Mouse (Mus musculus): ENCODE data around the gene Iqcf5. TPM values are rescaled to one million over a fixed set of nuclear protein-coding genes. Genes with fewer than 3 reads are reported as not detected.
"Not testable (repeated sequence)": the region's sequence is repeated elsewhere in the genome, so short reads cannot be mapped to it uniquely, and the experiment has no call there.

Iqcf5 gene
- polyA plus RNA-seq, 1 experiment, result not detected

- H3K27ac ChIP-seq (ENCODE audit: insufficient read depth, low read length), result no peak overlapping the region
- H3K4me1 ChIP-seq (ENCODE audit: control insufficient read depth, insufficient read depth, low read length), result 0 out of 2 replicates have a peak, but pooled peaks cover 3% of the 10 kb centered on the region
- H3K4me3 ChIP-seq (ENCODE audit: insufficient read depth, low read length), result peak overlapping the region; percentile 99
- TF ChIP-seq CTCF (IDR thresholded peaks at IDR 0.05; ENCODE audit: borderline replicate concordance, insufficient read depth, low read length) (no peak), POLR2A (IDR thresholded peaks at IDR 0.05; ENCODE audit: low read depth, low read length) (no peak)
Observed at GRCm38 (mm10) chr9:106478101-106478500, 36.3 kb upstream of the Iqcf5 start.

GRCm38 (mm10) chr9:106480541-106480940, 33.8 kb upstream of the Iqcf5 start:
- 0 out of 2 replicates have a peak, but pooled peaks cover 3% of the 10 kb centered on the region for H3K4me1 ChIP-seq (ENCODE audit: control insufficient read depth, insufficient read depth, low read length)
- TF ChIP-seq POLR2A (IDR thresholded peaks at IDR 0.05; ENCODE audit: low read depth, low read length) (no peak), CTCF (IDR thresholded peaks at IDR 0.05; ENCODE audit: borderline replicate concordance, insufficient read depth, low read length) (no peak)
- H3K4me3 ChIP-seq (ENCODE audit: insufficient read depth, low read length), result no peak overlapping the region
- H3K27ac ChIP-seq (ENCODE audit: insufficient read depth, low read length), result no peak overlapping the region

- Histone ChIP-seq H3K4me3 (ENCODE audit: insufficient read depth, low read length) (no peak overlapping the region), H3K27ac (ENCODE audit: insufficient read depth, low read length) (no peak overlapping the region)
- TF ChIP-seq CTCF (IDR thresholded peaks at IDR 0.05; ENCODE audit: borderline replicate concordance, insufficient read depth, low read length), result no peak
- no peak for TF ChIP-seq POLR2A (IDR thresholded peaks at IDR 0.05; ENCODE audit: low read depth, low read length)
Observed at GRCm38 (mm10) chr9:106481075-106481474, 33.3 kb upstream of the Iqcf5 start.

GRCm38 (mm10) chr9:106481676-106482075, 32.7 kb upstream of the Iqcf5 start:
- H3K4me1 ChIP-seq (ENCODE audit: control insufficient read depth, insufficient read depth, low read length), result 0 out of 2 replicates have a peak, but pooled peaks cover 3% of the 10 kb centered on the region
- no peak for TF ChIP-seq POLR2A (IDR thresholded peaks at IDR 0.05; ENCODE audit: low read depth, low read length)
- no peak for TF ChIP-seq CTCF (IDR thresholded peaks at IDR 0.05; ENCODE audit: borderline replicate concordance, insufficient read depth, low read length)
- H3K4me3 ChIP-seq (ENCODE audit: insufficient read depth, low read length), result no peak overlapping the region
- H3K27ac ChIP-seq (ENCODE audit: insufficient read depth, low read length), result no peak overlapping the region

More at GRCm38 (mm10) chr9:106481075-106481474, 33.3 kb upstream of the Iqcf5 start:
- H3K4me1 ChIP-seq (ENCODE audit: control insufficient read depth, insufficient read depth, low read length), result 0 out of 2 replicates have a peak, but pooled peaks cover 3% of the 10 kb centered on the region

- Histone ChIP-seq H3K4me3 (ENCODE audit: insufficient read depth, low read length) (no peak overlapping the region), H3K4me1 (ENCODE audit: control insufficient read depth, insufficient read depth, low read length) (0 out of 2 replicates have a peak, but pooled peaks cover 3% of the 10 kb centered on the region), H3K27ac (ENCODE audit: insufficient read depth, low read length) (no peak overlapping the region)
- TF ChIP-seq POLR2A (IDR thresholded peaks at IDR 0.05; ENCODE audit: low read depth, low read length) (no peak), CTCF (IDR thresholded peaks at IDR 0.05; ENCODE audit: borderline replicate concordance, insufficient read depth, low read length) (no peak)
Observed at GRCm38 (mm10) chr9:106482578-106483115, 31.7 kb upstream of the Iqcf5 start.

- no peak overlapping the region for H3K4me3 ChIP-seq (ENCODE audit: insufficient read depth, low read length)
- H3K27ac ChIP-seq (ENCODE audit: insufficient read depth, low read length), result no peak overlapping the region
- TF ChIP-seq CTCF (IDR thresholded peaks at IDR 0.05; ENCODE audit: borderline replicate concordance, insufficient read depth, low read length), result no peak
- TF ChIP-seq POLR2A (IDR thresholded peaks at IDR 0.05; ENCODE audit: low read depth, low read length), result no peak
- H3K4me1 ChIP-seq (ENCODE audit: control insufficient read depth, insufficient read depth, low read length), result 0 out of 2 replicates have a peak, but pooled peaks cover 1% of the 10 kb centered on the region
Observed at GRCm38 (mm10) chr9:106483136-106483535, 31.2 kb upstream of the Iqcf5 start.

- no peak for TF ChIP-seq POLR2A (IDR thresholded peaks at IDR 0.05; ENCODE audit: low read depth, low read length)
- TF ChIP-seq CTCF (IDR thresholded peaks at IDR 0.05; ENCODE audit: borderline replicate concordance, insufficient read depth, low read length), result no peak
- H3K27ac ChIP-seq (ENCODE audit: insufficient read depth, low read length), result no peak overlapping the region
Observed at GRCm38 (mm10) chr9:106483606-106484005, 30.8 kb upstream of the Iqcf5 start.

GRCm38 (mm10) chr9:106485076-106485475, 29.3 kb upstream of the Iqcf5 start:
- H3K4me1 ChIP-seq (ENCODE audit: control insufficient read depth, insufficient read depth, low read length), result no peaks in the 10 kb centered on the region
- no peak for TF ChIP-seq CTCF (IDR thresholded peaks at IDR 0.05; ENCODE audit: borderline replicate concordance, insufficient read depth, low read length)
- no peak for TF ChIP-seq POLR2A (IDR thresholded peaks at IDR 0.05; ENCODE audit: low read depth, low read length)
- no peak overlapping the region for H3K27ac ChIP-seq (ENCODE audit: insufficient read depth, low read length)

More at GRCm38 (mm10) chr9:106483606-106484005, 30.8 kb upstream of the Iqcf5 start:
- Histone ChIP-seq H3K4me3 (ENCODE audit: insufficient read depth, low read length) (no peak overlapping the region), H3K4me1 (ENCODE audit: control insufficient read depth, insufficient read depth, low read length) (no peaks in the 10 kb centered on the region)

GRCm38 (mm10) chr9:106487602-106488001, 26.8 kb upstream of the Iqcf5 start:
- not testable (repeated sequence) for H3K4me1 ChIP-seq (ENCODE audit: control insufficient read depth, insufficient read depth, low read length); H3K27ac ChIP-seq (ENCODE audit: insufficient read depth, low read length)

More at GRCm38 (mm10) chr9:106485076-106485475, 29.3 kb upstream of the Iqcf5 start:
- no peak overlapping the region for H3K4me3 ChIP-seq (ENCODE audit: insufficient read depth, low read length)

GRCm38 (mm10) chr9:106499667-106500066, 14.7 kb upstream of the Iqcf5 start, which contains the start of gene Iqcf1:
Gene Iqcf1, plus strand, starts transcription at chr9:106499967.
- Histone ChIP-seq H3K27ac (ENCODE audit: insufficient read depth, low read length) (no peak within 1 kb of the TSS), H3K4me3 (ENCODE audit: insufficient read depth, low read length) (no peak within 1 kb of the TSS), H3K4me1 (ENCODE audit: control insufficient read depth, insufficient read depth, low read length) (no peaks in the 10 kb centered on the region)
- TF ChIP-seq CTCF (IDR thresholded peaks at IDR 0.05; ENCODE audit: borderline replicate concordance, insufficient read depth, low read length) (no peak), POLR2A (IDR thresholded peaks at IDR 0.05; ENCODE audit: low read depth, low read length) (no peak)

More at GRCm38 (mm10) chr9:106487602-106488001, 26.8 kb upstream of the Iqcf5 start:
- not testable (repeated sequence) for H3K4me3 ChIP-seq (ENCODE audit: insufficient read depth, low read length)

Data from embryonic fibroblast, embryonic 13.5 days (primary cell).